Mouse (Mus musculus): Measurements from ENCODE around the gene Eif5. TPM values are rescaled to one million over a fixed set of nuclear protein-coding genes. Genes with fewer than 3 reads are reported as not detected.

Eif5 gene
- polyA plus RNA-seq, 1 experiment from 2014 or later: 389 TPM

Other genes starting within 250 kb of the Eif5 start
- gene Cdc42bpb, start 160.3 kb upstream of the Eif5 start, polyA plus RNA-seq (2015; fragmentation: Nextera tagmentation; extraction: Ambion mirVana): 22.8 and 26.2 TPM in 2 replicates
- 0.53 and 0.55 TPM in 2 replicates for gene Lbhd2, start 131.2 kb upstream of the Eif5 start, polyA plus RNA-seq (2015; fragmentation: Nextera tagmentation; extraction: Ambion mirVana)
- 10.2 and 10.8 TPM in 2 replicates for gene Exoc3l4, start 121.0 kb upstream of the Eif5 start, polyA plus RNA-seq (2015; fragmentation: Nextera tagmentation; extraction: Ambion mirVana)
- gene Tnfaip2, start 95.5 kb upstream of the Eif5 start, polyA plus RNA-seq (2015; fragmentation: Nextera tagmentation; extraction: Ambion mirVana): 6.0 and 10.6 TPM in 2 replicates
- 2.1 and 2.5 TPM in 2 replicates for gene Gm266, start 52.2 kb upstream of the Eif5 start, polyA plus RNA-seq (2015; fragmentation: Nextera tagmentation; extraction: Ambion mirVana)
- gene Mark3, start 36.5 kb downstream of the Eif5 start, polyA plus RNA-seq (2015; fragmentation: Nextera tagmentation; extraction: Ambion mirVana): 25.7 and 28.0 TPM in 2 replicates
- 279 and 320 TPM in 2 replicates for gene Ckb, start 134.3 kb downstream of the Eif5 start, polyA plus RNA-seq (2015; fragmentation: Nextera tagmentation; extraction: Ambion mirVana)
- 7.8 and 8.3 TPM in 2 replicates for gene Trmt61a, start 140.1 kb downstream of the Eif5 start, polyA plus RNA-seq (2015; fragmentation: Nextera tagmentation; extraction: Ambion mirVana)
- 35.4 and 41.6 TPM in 2 replicates for gene Bag5, start 175.2 kb downstream of the Eif5 start, polyA plus RNA-seq (2015; fragmentation: Nextera tagmentation; extraction: Ambion mirVana)
- gene Apopt1, start 175.2 kb downstream of the Eif5 start, polyA plus RNA-seq (2015; fragmentation: Nextera tagmentation; extraction: Ambion mirVana): 41.0 and 45.5 TPM in 2 replicates
- gene Klc1, start 220.8 kb downstream of the Eif5 start, polyA plus RNA-seq (2015; fragmentation: Nextera tagmentation; extraction: Ambion mirVana): 95.2 and 103 TPM in 2 replicates

Measured in heart, embryonic 13.5 days (tissue).